Mouse (Mus musculus) left cerebral cortex, postnatal 10 days (tissue): Measurements from ENCODE around the gene Rinl. TPM values are rescaled to one million over a fixed set of nuclear protein-coding genes. Genes with fewer than 3 reads are reported as not detected.

Experiments
- DNase-seq, 2 experiments: peaks; one replicate each; pipeline ENCODE4 v3.0.0; 2021 to 2022; ENCODE audit warnings: low spot score in 2 of 2, mixed read lengths in 1 of 2; ENCODE audit errors: extremely low spot score in 1 of 2
- intact Hi-C: fragments of 180-260 bp; cut with DNase I; formaldehyde crosslinking; loops from one replicate; pipeline ENCODE4 v1.15.1; 2025
- total RNA-seq, 2 experiments: library from RNA; stranded (reverse); gene quantifications; 2 replicates each; pipeline ENCODE4 v1.2.3; 2021

Gene Rinl
- total RNA-seq, 2 experiments from 2014 or later, result 0.83 to 3.5 TPM

DNA sequence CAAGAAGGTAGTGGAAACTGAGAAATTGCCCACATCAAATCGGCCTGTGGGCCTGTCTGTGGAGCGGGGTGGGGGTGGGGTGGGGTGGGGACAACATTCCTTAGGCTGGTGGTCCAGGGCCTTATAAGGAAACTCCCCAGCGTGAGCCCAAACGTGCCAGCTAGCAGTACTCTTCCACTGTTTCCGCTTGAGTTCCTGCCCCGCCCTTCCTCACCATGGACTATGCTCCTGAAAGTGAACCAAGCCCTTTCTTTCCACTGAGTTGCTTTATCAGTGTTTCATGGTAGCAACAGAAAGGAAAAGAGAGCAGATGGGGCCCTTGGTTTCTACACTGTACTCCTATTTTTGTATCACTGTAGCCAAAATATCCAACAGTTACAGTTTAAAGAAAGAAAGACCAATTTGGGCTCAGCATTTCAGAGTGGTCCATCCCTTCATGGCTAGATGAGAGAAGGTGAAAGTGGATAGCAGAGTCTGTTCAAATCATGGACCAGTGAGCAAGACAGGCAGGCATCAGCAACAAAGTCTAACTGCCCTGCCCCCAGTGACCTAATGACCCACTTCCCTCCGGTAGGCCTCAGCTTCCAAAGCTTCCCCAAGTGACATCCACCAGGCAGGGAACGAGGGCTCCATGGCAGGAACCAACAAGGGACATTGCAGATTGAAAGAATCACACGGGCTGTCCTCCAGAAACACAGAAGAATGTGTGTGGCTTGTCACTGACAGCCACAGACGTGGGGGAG, 14.2 kb downstream of the Rinl start:
- no peak for DNase-seq

GRCm38 (mm10) chr7:28803756-28804155, 15.0 kb downstream of the Rinl start:
- intact Hi-C loops, result no loop called here
- no peak for DNase-seq

More for the DNA sequence above, 14.2 kb downstream of the Rinl start:
- intact Hi-C loops, result no loop called here

GRCm38 (mm10) chr7:28806869-28807268, 18.1 kb downstream of the Rinl start:
- intact Hi-C loops, result no loop called here
- DNase-seq, result no peak

GRCm38 (mm10) chr7:28807641-28808220, 19.0 kb downstream of the Rinl start:
- intact Hi-C loops, result no loop called here
- DNase-seq, result no peak

DNA sequence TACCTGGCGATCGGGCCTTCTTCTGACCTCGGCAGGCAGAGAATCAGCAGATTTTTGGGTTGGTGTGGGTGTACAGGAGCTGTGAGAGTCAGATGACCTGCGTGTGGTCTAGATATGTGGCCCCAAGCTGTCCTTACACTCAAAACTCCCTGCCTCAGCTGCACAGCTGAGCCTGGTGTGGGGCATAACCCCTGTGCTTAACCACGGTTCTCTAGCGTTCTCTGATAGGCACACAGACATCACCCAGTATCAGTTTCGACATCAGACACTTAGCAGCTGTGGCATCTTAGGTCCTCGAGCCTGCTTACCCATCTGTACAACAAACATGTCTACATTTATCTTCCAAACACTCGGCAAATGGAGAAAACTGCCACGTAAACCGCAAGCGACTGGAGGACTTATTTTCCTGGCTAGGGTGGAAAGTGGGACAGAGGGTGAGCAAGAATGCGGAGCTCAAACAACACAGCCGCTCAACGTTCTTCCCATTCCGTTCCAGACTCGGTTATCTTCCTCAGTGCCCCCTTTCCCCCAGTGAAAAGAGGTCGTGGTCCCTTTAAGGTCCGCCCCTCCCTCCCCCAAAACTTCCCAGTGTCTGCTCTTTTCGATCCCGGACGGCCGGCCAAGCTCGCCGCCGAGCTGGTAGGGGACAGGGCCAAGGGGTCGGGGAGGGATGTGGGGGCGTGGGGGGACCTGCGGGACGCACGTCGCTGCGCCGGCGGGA, 19.6 kb downstream of the Rinl start, which contains the start of gene Hnrnpl:
Hnrnpl (plus strand) TSS at position 321 of the 721 bp plus-strand sequence.
- no peak for DNase-seq
- intact Hi-C loops, result no loop called here

GRCm38 (mm10) chr7:28808957-28809393, 20.2 kb downstream of the Rinl start:
- DNase-seq, result peak; percentile 94 to 98
- intact Hi-C loops, result no loop called here

- peak in 1 of 2 experiments; percentile 78 for DNase-seq
- intact Hi-C loops, result no loop called here
Measured at GRCm38 (mm10) chr7:28809401-28810089, 20.8 kb downstream of the Rinl start.

DNA sequence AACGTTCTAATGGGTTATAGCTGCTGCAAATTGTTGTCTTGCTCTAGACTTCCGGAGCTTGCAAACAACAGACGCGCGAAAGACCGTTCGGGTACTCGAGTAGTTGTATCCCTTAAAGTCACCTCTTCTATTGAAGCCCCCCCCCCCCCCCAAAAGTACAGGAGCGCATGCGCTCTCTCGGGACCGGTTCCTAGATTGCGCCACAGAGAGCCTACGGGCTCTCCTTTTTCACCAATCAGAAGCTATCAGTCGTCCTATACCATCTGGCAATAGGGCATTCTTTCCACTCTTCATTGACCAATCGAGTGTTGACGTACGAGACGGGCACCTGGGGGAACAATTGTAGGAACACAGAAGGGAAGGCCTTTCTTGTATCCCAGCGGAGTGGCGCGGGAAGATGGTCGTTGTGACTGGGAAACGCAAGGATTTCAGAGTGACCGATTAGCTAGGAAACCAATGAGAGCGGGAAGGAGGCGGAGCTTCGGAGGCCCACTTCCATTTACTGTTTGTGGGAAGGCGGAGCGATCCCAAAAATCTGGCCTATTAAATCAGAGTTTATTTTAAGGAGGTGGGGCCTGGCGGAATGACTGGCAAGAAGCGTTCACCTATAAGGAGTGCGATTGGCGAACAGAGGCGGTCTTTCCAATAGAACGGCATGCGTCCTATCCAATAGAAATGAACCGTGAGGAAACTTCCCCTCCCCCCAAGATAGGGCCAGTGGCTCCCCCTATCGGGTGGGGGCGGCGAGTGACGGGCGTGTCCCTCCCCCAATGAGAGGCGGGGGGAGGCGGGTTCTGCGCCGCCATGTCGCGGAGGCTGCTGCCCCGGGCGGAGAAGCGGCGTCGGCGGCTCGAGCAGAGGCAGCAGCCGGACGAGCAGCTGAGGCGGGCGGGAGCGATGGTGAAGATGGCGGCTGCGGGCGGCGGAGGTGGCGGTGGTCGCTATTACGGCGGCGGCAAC, 21.6 kb downstream of the Rinl start:
- intact Hi-C loops, result no loop called here
- DNase-seq, result peak; percentile 98 to 99

DNA sequence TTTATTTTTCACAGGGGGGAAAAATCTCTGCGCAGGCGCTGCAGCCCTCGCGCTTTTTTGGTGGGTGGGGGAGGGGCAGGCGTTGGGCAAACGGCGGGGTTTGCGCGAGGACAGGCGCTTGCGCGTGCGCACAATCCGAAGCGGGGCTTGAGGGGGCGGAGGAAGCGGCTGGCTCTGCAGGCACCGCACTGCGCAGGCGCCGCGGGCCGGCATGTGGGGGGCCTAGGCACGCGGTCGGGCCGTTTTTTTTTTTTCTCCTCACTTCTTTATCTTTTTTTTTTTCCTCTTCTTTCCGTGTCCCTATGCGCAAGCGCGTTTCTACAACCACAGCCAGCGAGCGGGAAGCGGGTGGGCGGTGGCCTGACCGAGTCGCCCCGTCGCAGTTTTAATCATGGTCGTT, 22.5 kb downstream of the Rinl start:
- DNase-seq, result peak; percentile 87 to 98
- intact Hi-C loops, result no loop called here

DNA sequence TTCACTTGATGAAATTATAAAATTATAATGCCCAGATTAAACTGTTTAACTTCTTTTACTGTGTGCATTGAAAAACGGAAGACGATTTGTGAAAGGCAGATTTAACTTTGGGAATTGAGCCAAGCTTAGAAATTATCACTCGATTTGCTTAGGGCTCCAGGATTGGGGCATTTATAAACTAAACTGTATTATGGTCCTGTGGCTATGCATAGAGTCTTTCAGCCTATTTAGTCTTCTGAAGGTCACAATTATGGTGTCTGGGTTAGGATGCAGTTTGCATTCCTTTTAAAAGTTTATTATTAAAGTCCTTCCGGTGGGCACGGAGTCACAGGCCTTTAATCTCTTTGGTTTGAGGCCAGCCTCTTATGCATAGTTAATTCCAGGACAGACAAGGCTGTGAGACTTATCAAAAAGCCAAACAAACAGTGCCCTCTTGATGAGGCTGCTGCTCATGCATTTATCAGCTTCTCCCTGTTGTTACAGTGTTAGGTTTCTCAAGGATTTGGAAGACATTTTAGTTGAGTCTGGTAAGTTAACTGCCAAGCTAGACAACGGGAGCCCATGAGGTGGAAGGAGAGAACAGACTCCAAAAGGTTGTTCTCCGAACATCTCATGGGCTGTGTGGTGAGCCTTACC, 23.0 kb downstream of the Rinl start:
- no peak for DNase-seq
- intact Hi-C loops, result no loop called here

GRCm38 (mm10) chr7:28812436-28812835, 23.7 kb downstream of the Rinl start:
- intact Hi-C loops, result no loop called here
- no peak for DNase-seq

- DNase-seq, result no peak
- intact Hi-C loops, result no loop called here
Measured at GRCm38 (mm10) chr7:28812949-28813348, 24.2 kb downstream of the Rinl start.

DNA sequence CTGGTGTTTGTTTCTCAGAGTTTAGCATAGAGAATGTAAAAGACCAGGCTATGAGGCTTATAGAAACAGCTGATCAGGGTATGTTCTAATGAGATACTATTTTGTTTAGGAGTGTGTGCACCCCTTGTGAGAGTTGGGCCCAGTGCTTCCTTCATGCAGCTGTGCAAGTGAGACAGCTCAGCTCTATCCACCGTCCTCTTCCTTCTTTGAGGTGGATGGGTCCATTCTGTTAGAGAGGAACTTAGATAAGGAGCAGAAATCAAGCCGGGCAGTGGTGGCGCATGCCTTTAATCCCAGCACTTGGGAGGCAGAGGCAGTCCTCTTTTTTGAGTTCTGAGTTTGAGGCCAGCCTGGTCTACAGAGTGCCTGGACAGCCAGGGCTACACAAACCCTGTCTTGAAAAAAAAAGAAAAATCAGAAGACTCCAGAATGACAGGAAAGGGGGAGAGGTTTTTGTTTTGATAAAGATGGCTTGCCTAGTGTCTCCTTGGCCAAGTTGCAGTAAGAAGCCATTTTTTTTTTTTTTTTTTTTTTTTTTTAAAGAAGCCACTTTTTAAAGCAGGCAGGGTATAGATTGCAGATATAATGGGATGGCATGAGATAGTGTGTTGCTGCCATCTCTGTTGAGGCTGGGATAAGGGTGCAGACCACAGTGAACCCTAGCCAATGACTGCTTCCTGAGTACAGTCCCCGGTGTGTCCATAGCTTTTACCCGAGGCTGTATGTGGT, 25.7 kb downstream of the Rinl start:
- intact Hi-C loops, result no loop called here
- DNase-seq, result no peak

- DNase-seq, result no peak
- intact Hi-C loops, result no loop called here
Measured at GRCm38 (mm10) chr7:28815230-28815629, 26.5 kb downstream of the Rinl start.

DNA sequence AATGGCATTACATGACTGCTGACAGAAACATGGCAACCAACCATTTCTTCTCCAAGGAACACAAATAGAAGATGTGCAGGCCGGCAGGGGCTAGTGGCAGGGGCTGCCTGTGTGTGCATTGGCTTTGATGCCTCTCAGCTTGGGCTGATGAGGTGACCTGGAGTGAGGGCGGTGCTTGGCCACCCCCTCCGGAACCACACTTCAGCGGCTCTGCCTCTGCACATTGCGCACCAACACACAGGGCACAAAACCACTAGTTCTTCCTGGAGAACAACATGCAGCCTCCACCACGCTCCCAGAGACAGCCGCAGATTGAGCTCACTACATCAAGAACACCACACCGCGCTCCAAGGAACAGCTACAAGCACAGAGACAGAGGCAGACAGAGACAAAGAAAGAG, 27.4 kb downstream of the Rinl start:
- intact Hi-C loops, result no loop called here
- DNase-seq, result no peak

DNA sequence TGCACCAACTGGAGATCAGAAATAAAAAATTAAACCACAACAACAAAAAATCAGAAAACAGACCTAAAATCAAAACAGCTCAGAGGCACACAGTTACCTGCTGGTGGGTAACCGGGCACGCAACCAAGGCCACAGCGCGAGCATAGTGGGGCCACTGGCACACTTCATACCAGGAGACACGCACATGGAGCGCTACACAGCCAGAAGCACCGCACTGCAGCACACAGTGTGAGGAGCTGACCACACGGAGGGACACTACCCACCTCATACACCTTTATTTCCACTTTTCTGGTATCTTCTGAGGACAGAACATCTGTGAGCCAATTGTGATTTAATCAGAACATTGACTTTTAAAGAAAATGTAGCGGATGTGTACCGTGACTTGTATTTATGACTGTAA, 28.2 kb downstream of the Rinl start:
- intact Hi-C loops, result no loop called here
- no peak for DNase-seq

DNA sequence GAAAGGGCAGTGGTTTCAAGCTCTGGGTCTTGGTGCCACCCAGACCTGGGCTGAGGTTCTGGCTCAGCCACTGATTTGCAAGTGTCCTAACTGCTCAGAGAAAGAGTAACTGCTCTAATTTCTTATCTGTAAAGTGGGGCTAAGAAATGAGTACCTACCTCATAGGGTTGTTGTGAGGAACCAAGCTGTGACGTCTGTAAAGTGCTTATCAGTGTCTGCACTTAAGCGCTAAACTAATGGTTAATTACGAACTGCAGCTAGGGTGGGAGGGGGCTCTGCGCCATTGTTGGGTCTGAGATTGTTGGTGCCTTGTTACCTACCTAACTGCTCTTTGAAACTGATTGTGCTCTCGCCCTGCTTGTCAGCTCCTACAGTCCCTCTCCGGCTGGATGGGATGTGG, 28.8 kb downstream of the Rinl start:
- intact Hi-C loops, result no loop called here
- no peak for DNase-seq
